Mouse (Mus musculus): ENCODE measurements around the gene Tomm40.

- TF ChIP-seq FLI1 (IDR thresholded peaks at IDR 0.05; ENCODE audit: low read length) (no peak), GATA1 (IDR thresholded peaks at IDR 0.05; ENCODE audit: borderline replicate concordance, low read length) (no peak)
Observed at GRCm38 (mm10) chr7:19713196-19713595, 2.0 kb downstream of the Tomm40 start.

All from megakaryocyte, embryonic 14.5 days (primary cell).